ENCODE assay signal across 8 mouse cellular contexts in the genomic region with DNA sequence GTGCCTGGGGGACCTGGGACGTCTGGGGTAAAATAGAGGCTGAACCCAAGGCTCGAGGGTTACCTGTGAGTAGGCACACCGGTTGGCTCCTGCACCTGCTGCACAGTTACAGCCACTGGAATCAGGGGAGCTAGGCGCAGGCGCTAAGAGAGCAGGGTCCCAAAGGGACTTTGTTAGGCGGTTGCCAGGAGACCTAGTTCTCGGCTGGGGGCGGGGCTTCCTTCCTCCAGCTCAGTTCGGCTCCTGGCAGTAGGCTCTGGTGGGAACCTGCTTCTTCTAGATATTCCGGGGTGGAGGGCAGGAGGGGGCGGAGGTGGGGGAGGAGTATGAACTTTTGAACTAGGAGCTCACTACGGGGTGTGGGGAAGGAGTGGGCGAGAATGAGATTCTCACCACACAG. TPM values are rescaled to one million over a fixed set of nuclear protein-coding genes. Genes with fewer than 3 reads are reported as not detected.
DNase-seq lines count a peak whose midpoint lies in the region; ATAC-seq lines count a peak whose summit lies in the region.

No protein-coding gene starts in this region.

- H3K4me2 ChIP-seq in midbrain, embryonic 14.5 days (ENCODE audit: low read length): peak overlapping the region; percentile 31

- peaks cover 6% of the 10 kb centered on the region for H3K4me1 ChIP-seq in midbrain, embryonic 14.5 days (ENCODE audit: control insufficient read depth, insufficient read depth, low read length)

- peak; percentile 53; the same call in 1 of the 2 replicates for ATAC-seq in midbrain, embryonic 14.5 days (ENCODE audit: low FRiP score, low TSS enrichment)

- no peak overlapping the region for H3K4me3 ChIP-seq in midbrain, embryonic 14.5 days (replicated peaks; ENCODE audit: low read depth, low read length)

- intact Hi-C loops in heart, postnatal 14 days (cut with DNase I): no loop called here

- WGBS in midbrain, embryonic 14.5 days: 5% methylated on average over 13 of the region's 13 CpGs

- no peak overlapping the region for H3K27ac ChIP-seq in midbrain, embryonic 14.5 days (replicated peaks; ENCODE audit: low read depth, low read length)

- no peaks in the 10 kb centered on the region for H3K27me3 ChIP-seq in midbrain, embryonic 14.5 days (ENCODE audit: control insufficient read depth, insufficient read depth, low read length)

- H3K36me3 ChIP-seq in midbrain, embryonic 14.5 days (ENCODE audit: control insufficient read depth, insufficient read depth, low read length): no peaks in the 10 kb centered on the region

- peak; percentile 37 for DNase-seq in gastrocnemius, postnatal 10 days
- no peak for DNase-seq in gastrocnemius, adult 18-20 months (ENCODE audit: low spot score)
- peak; percentile 88 for DNase-seq in embryo, embryonic 11 days
- peak; percentile 50 to 60 for DNase-seq in heart, postnatal 14 days
- peak; percentile 63 to 76 for DNase-seq in kidney, postnatal 25 days
- peak; percentile 86 for DNase-seq in midbrain, embryonic 14.5 days
- DNase-seq in testis, postnatal 14 days (ENCODE audit: low spot score): peak; percentile 55
- no peak for DNase-seq in layer of hippocampus, adult 11-12 months (ENCODE audit: low spot score)

- no peaks in the 10 kb centered on the region for H3K9me3 ChIP-seq in midbrain, embryonic 14.5 days (ENCODE audit: control insufficient read depth, low read length)

- no peak overlapping the region for H3K9ac ChIP-seq in midbrain, embryonic 14.5 days (replicated peaks; ENCODE audit: low read length)

RNA-seq across cellular contexts. Expression of gene Efcc1, which starts 8.0 kb away (rescaled TPM):
- total RNA-seq in gastrocnemius, postnatal 10 days (2021): 1 to 10 TPM; 1.9 to 2.7 TPM
- total RNA-seq in gastrocnemius, adult 18-20 months (2021): under 1 TPM; 0.66 to 0.74 TPM
- total RNA-seq in heart, postnatal 14 days (2021): 1 to 10 TPM; 3.1 to 3.2 TPM
- polyA plus RNA-seq in midbrain, embryonic 14.5 days (2014; fragmentation: Nextera tagmentation; extraction: Ambion mirVana): 4.1 and 5.0 TPM in 2 replicates

RNA-seq across cellular contexts. Expression of gene Aplf, which starts 50.6 kb away (rescaled TPM):
- total RNA-seq in gastrocnemius, postnatal 10 days (2021): 1 to 10 TPM; 3.2 to 3.9 TPM
- 1 to 10 TPM; 2.7 to 3.2 TPM for total RNA-seq in gastrocnemius, adult 18-20 months (2021)
- 1 to 10 TPM; 2.4 to 2.6 TPM for total RNA-seq in heart, postnatal 14 days (2021)
- polyA plus RNA-seq in midbrain, embryonic 14.5 days (2014; fragmentation: Nextera tagmentation; extraction: Ambion mirVana): 6.0 and 8.4 TPM in 2 replicates

RNA-seq across cellular contexts. Expression of gene Gp9, which starts 55.2 kb away (rescaled TPM):
- not detected for total RNA-seq in gastrocnemius, postnatal 10 days (2021)
- not detected for total RNA-seq in gastrocnemius, adult 18-20 months (2021)
- total RNA-seq in heart, postnatal 14 days (2021): 1 to 10 TPM in 1 of 2 experiments, under 1 TPM in 1; 0.33 to 1.0 TPM
- polyA plus RNA-seq in midbrain, embryonic 14.5 days (2014; fragmentation: Nextera tagmentation; extraction: Ambion mirVana): 0.59 and 0.66 TPM in 2 replicates

Comparison
In these comparisons a context has a peak if more than half of its experiments do, and no peak if none do; other contexts are left out.
1. DNase-seq: peak in gastrocnemius, postnatal 10 days (single experiment), embryo, embryonic 11 days (single experiment), heart, postnatal 14 days (2 of 2), kidney, postnatal 25 days (2 of 2), midbrain, embryonic 14.5 days (single experiment) and testis, postnatal 14 days (single experiment); none in gastrocnemius, adult 18-20 months (single experiment) and layer of hippocampus, adult 11-12 months (single experiment).